Mouse (Mus musculus) ES-Bruce4 (cell line): ENCODE data around the gene Pcsk2. TPM values are rescaled to one million over a fixed set of nuclear protein-coding genes. Genes with fewer than 3 reads are reported as not detected.

Source experiments
- H3K27ac ChIP-seq: 2 replicates; pipeline ENCODE4 v1.5.1; 2012; ENCODE audit warnings: low read length, inconsistent platforms; ENCODE audit not compliant: insufficient read depth
- H3K27me3 ChIP-seq: 2 replicates; pipeline ENCODE4 v1.6.1; 2012; ENCODE audit warnings: mild to moderate bottlenecking, low read length, inconsistent platforms; ENCODE audit not compliant: control insufficient read depth, poor library complexity, insufficient read depth, severe bottlenecking
- H3K36me3 ChIP-seq: 2 replicates; pipeline ENCODE4 v1.6.1; 2012; ENCODE audit warnings: inconsistent platforms, mild to moderate bottlenecking, low read length, moderate library complexity; ENCODE audit not compliant: control insufficient read depth, poor library complexity, insufficient read depth, severe bottlenecking
- H3K4me1 ChIP-seq: one replicate; pipeline ENCODE4 v1.8.1; 2011; ENCODE audit warnings: low read length; ENCODE audit not compliant: control insufficient read depth, insufficient read depth
- H3K4me3 ChIP-seq: 2 replicates; pipeline ENCODE4 v1.5.1; 2011; ENCODE audit warnings: low read depth, mild to moderate bottlenecking, low read length
- H3K9ac ChIP-seq: 2 replicates; pipeline ENCODE4 v1.6.1; 2012; ENCODE audit warnings: low read depth, mild to moderate bottlenecking, inconsistent platforms; ENCODE audit not compliant: poor library complexity, severe bottlenecking
- H3K9me3 ChIP-seq: replicated peaks from 2 replicates; pipeline ENCODE4 v1.6.1; 2012; ENCODE audit warnings: mild to moderate bottlenecking, low read length, inconsistent platforms; ENCODE audit not compliant: control insufficient read depth, poor library complexity, insufficient read depth, severe bottlenecking
- CTCF ChIP-seq: IDR thresholded peaks from one replicate; pipeline ENCODE4 v1.8.1; 2011; ENCODE audit warnings: low read depth, low read length
- EP300 ChIP-seq: IDR thresholded peaks from 2 replicates; pipeline ENCODE4 v1.6.1; 2011; ENCODE audit warnings: low read depth, low read length; ENCODE audit not compliant: insufficient read depth
- POLR2A ChIP-seq: IDR thresholded peaks from one replicate; pipeline ENCODE4 v1.8.1; 2011; ENCODE audit warnings: low read length; ENCODE audit not compliant: insufficient read depth
- polyA plus RNA-seq: library from polyadenylated mRNA; stranded (reverse); fragments of >200 nt; gene quantifications from 2 replicates; pipeline ENCODE4 v1.2.4, GENCODE M21; 2011; ENCODE audit warnings: low read depth; ENCODE audit not compliant: missing spikeins, insufficient read depth, insufficient read length

Gene Pcsk2
- 0.94 and 1.1 TPM in 2 replicates for polyA plus RNA-seq

GRCm38 (mm10) chr2:143545758-143546246, at the start of gene Pcsk2:
Pcsk2 (plus strand) TSS chr2:143546156.
- Histone ChIP-seq H3K9me3 (no peaks in the 10 kb centered on the region), H3K4me1 (no peaks in the 10 kb centered on the region), H3K36me3 (no peaks in the 10 kb centered on the region), H3K27ac (0 out of 2 replicates have a peak within 1 kb of the TSS, but pooled peaks have one; percentile 30), H3K4me3 (peak within 1 kb of the TSS; percentile 60), H3K27me3 (peaks cover 6% of the 10 kb centered on the region), H3K9ac (peak within 1 kb of the TSS; percentile 59)
- TF ChIP-seq POLR2A: no peak
- no peak for TF ChIP-seq EP300
- TF ChIP-seq CTCF: no peak

GRCm38 (mm10) chr2:143500845-143501244, 45.1 kb upstream of the Pcsk2 start:
- no peak overlapping the region for H3K27ac ChIP-seq
- no peaks in the 10 kb centered on the region for H3K36me3 ChIP-seq
- no peak overlapping the region for H3K4me3 ChIP-seq
- no peak for TF ChIP-seq POLR2A
- TF ChIP-seq EP300: no peak
- TF ChIP-seq CTCF: no peak
- H3K4me1 ChIP-seq: no peaks in the 10 kb centered on the region
- H3K9ac ChIP-seq: no peak overlapping the region
- H3K27me3 ChIP-seq: no peaks in the 10 kb centered on the region
- H3K9me3 ChIP-seq: no peaks in the 10 kb centered on the region

GRCm38 (mm10) chr2:143501760-143502159, 44.2 kb upstream of the Pcsk2 start:
- TF ChIP-seq EP300 (no peak), CTCF (no peak), POLR2A (no peak)
- Histone ChIP-seq H3K27ac (no peak overlapping the region), H3K4me1 (no peaks in the 10 kb centered on the region), H3K27me3 (no peaks in the 10 kb centered on the region), H3K9ac (no peak overlapping the region), H3K9me3 (no peaks in the 10 kb centered on the region), H3K4me3 (no peak overlapping the region), H3K36me3 (no peaks in the 10 kb centered on the region)

GRCm38 (mm10) chr2:143502203-143502602, 43.8 kb upstream of the Pcsk2 start:
- H3K36me3 ChIP-seq: no peaks in the 10 kb centered on the region
- TF ChIP-seq CTCF: no peak
- TF ChIP-seq POLR2A: no peak
- no peak for TF ChIP-seq EP300
- no peak overlapping the region for H3K4me3 ChIP-seq
- H3K27me3 ChIP-seq: no peaks in the 10 kb centered on the region
- H3K9ac ChIP-seq: no peak overlapping the region
- H3K27ac ChIP-seq: no peak overlapping the region
- no peaks in the 10 kb centered on the region for H3K4me1 ChIP-seq
- no peaks in the 10 kb centered on the region for H3K9me3 ChIP-seq

- H3K27ac ChIP-seq: no peak overlapping the region
- no peaks in the 10 kb centered on the region for H3K36me3 ChIP-seq
- H3K27me3 ChIP-seq: no peaks in the 10 kb centered on the region
- TF ChIP-seq CTCF (no peak), EP300 (no peak), POLR2A (no peak)
- no peaks in the 10 kb centered on the region for H3K9me3 ChIP-seq
- no peak overlapping the region for H3K4me3 ChIP-seq
- H3K4me1 ChIP-seq: no peaks in the 10 kb centered on the region
- H3K9ac ChIP-seq: no peak overlapping the region
Measured at GRCm38 (mm10) chr2:143536485-143536884, 9.5 kb upstream of the Pcsk2 start.

GRCm38 (mm10) chr2:143545299-143545751, 631 bp upstream of the Pcsk2 start:
- 0 out of 2 replicates have a peak overlapping the region, but pooled peaks have one; percentile 30 for H3K27ac ChIP-seq
- H3K9ac ChIP-seq: peak overlapping the region; percentile 59
- H3K27me3 ChIP-seq: peaks cover 6% of the 10 kb centered on the region
- H3K9me3 ChIP-seq: no peaks in the 10 kb centered on the region
- H3K4me3 ChIP-seq: peak overlapping the region; percentile 56
- no peak for TF ChIP-seq POLR2A
- TF ChIP-seq EP300: peak; percentile 65; the same call in 1 of the 2 replicates
- TF ChIP-seq CTCF: no peak
- no peaks in the 10 kb centered on the region for H3K4me1 ChIP-seq
- no peaks in the 10 kb centered on the region for H3K36me3 ChIP-seq
